Mouse (Mus musculus): ENCODE results near the gene Zkscan16. TPM values are rescaled to one million over a fixed set of nuclear protein-coding genes. Genes with fewer than 3 reads are reported as not detected.
A peak's percentile ranks its signal among the peaks of the same experiment; 100 is the strongest.

Gene Zkscan16
- total and polyA plus RNA-seq, 3 experiments, result not detected

DNA sequence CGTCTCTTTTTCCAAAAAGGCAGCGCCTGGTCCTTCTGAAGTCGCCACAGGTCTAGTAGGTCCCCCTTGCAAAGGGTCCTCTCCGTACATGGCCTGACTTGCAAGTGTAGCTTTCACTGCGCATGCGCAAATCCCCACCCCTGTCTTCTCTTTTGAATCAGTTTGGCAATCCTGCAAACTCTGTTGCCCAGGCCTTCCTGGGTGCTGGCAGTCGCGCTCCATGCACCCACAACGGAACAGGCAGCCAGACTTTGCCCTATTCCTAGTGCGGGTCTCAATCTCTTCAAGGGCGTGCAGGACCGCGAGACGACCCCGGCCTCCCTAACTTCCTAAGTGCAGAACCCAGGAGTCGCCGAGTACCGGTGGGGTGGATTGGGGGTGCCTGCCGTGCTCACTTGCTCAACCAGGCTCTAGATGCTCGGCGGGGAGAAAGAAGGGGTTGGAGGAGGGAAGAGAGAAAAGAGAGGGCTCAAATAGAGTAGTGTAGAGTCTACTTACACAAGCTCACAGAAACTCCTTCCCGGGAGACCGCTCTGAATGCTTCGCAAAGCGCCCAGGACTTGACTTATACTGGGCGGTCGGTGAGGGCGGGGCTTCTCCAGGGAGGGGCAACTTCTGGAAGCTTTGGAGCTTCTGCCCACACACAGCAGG lies 43.2 kb downstream of the Zkscan16 start, which contains the start of gene Ptgr1 (continued):
- TF ChIP-seq HCFC1 (IDR thresholded peaks at IDR 0.05; ENCODE audit: low read depth, low read length) (0 out of 2 replicates have a peak, but pooled peaks have one; percentile 21), POLR2A (IDR thresholded peaks at IDR 0.05; ENCODE audit: control insufficient read depth in 1 of 2, insufficient read depth in 1 of 2, low read depth in 1 of 2, low read length in 2 of 2, poor library complexity in 1 of 2) (peak; percentile 62 to 64; a peak in 3 of 4 replicates), GABPA (IDR thresholded peaks at IDR 0.05; ENCODE audit: low read depth, low read length) (no peak), TBP (IDR thresholded peaks at IDR 0.05; ENCODE audit: low read depth, low read length) (peak; percentile 22; the same call in 1 of the 2 replicates), RAD21 (IDR thresholded peaks at IDR 0.05; ENCODE audit: low read depth, low read length) (no peak), CHD2 (IDR thresholded peaks at IDR 0.05; ENCODE audit: low read length) (no peak), MYC (IDR thresholded peaks at IDR 0.05; ENCODE audit: low read depth, low read length) (no peak), MAFK (IDR thresholded peaks at IDR 0.05; ENCODE audit: borderline replicate concordance, low read depth, low read length) (no peak), POLR2AphosphoS5 (IDR thresholded peaks at IDR 0.05; ENCODE audit: borderline replicate concordance, low read depth, low read length) (no peak), JUND (IDR thresholded peaks at IDR 0.05; ENCODE audit: low read depth, low read length) (no peak)

GRCm38 (mm10) chr4:58989303-58989898 lies 46.0 kb downstream of the Zkscan16 start:
- Histone ChIP-seq H3K36me3 (ENCODE audit: control insufficient read depth in 1 of 2, insufficient read depth in 2 of 2, low read length in 2 of 2) (peaks cover 0 to 29% of the 10 kb centered on the region in 2 experiments; a peak in 2 of 4 replicates), H3K4me3 (ENCODE audit: control insufficient read depth in 1 of 2, insufficient read depth in 1 of 2, low read depth in 2 of 2, low read length in 2 of 2) (peak overlapping the region in 1 of 2 experiments; percentile 6; a peak in 1 of 4 replicates), H3K27ac (ENCODE audit: control insufficient read depth, low read depth, low read length) (peak overlapping the region; percentile 61), H3K27me3 (ENCODE audit: control insufficient read depth in 1 of 2, insufficient read depth in 2 of 2, low read length in 2 of 2) (no peaks in the 10 kb centered on the region), H3K9me3 (replicated peaks; ENCODE audit: insufficient read depth, low read length) (no peaks in the 10 kb centered on the region), H3K79me2 (ENCODE audit: control insufficient read depth, insufficient read depth, low read length, poor library complexity) (no peaks in the 10 kb centered on the region; the same call in 1 of the 2 replicates), H3K4me1 (ENCODE audit: control insufficient read depth in 1 of 2, insufficient read depth in 2 of 2, low read length in 2 of 2) (peaks cover 18 to 38% of the 10 kb centered on the region in 2 experiments), H3K9ac (ENCODE audit: control insufficient read depth, low read depth, low read length, poor library complexity, severe bottlenecking) (peak overlapping the region; percentile 42)
- TF ChIP-seq ZC3H11A (IDR thresholded peaks at IDR 0.05; ENCODE audit: low read depth, low read length) (no peak), MAX (IDR thresholded peaks at IDR 0.05; ENCODE audit: low read length) (0 out of 2 replicates have a peak, but pooled peaks have one; percentile 3), MXI1 (IDR thresholded peaks at IDR 0.05; ENCODE audit: low read depth, low read length) (no peak), GABPA (IDR thresholded peaks at IDR 0.05; ENCODE audit: low read depth, low read length) (no peak), E2F4 (IDR thresholded peaks at IDR 0.05; ENCODE audit: borderline replicate concordance, low read depth, low read length) (no peak), NELFE (IDR thresholded peaks at IDR 0.05; ENCODE audit: low read depth, low read length) (no peak), SIN3A (IDR thresholded peaks at IDR 0.05; ENCODE audit: low read length) (peak; percentile 21; the same call in 1 of the 2 replicates), USF2 (IDR thresholded peaks at IDR 0.05; ENCODE audit: borderline replicate concordance in 1 of 2, insufficient read depth in 1 of 2, low read depth in 1 of 2, low read length in 2 of 2) (no peak), EP300 (IDR thresholded peaks at IDR 0.05; ENCODE audit: low read depth in 1 of 2, low read length in 2 of 2) (peak in 1 of 2 experiments; percentile 49; a peak in 2 of 4 replicates), CHD2 (IDR thresholded peaks at IDR 0.05; ENCODE audit: low read length) (no peak), KAT2A (conservative IDR thresholded peaks at IDR 0.05; ENCODE audit: low read depth, low read length) (no peak), ETS1 (IDR thresholded peaks at IDR 0.05; ENCODE audit: low read depth, low read length) (peak; percentile 61; the same call in 1 of the 2 replicates)
- DNase-seq (ENCODE audit: low read depth, low spot score), result peak; percentile 68

Data from MEL (cell line).